Mouse (Mus musculus) spleen, adult 2 months (tissue): ENCODE measurements around the gene Trim80.
"Not testable (repeated sequence)": the region's sequence is repeated elsewhere in the genome, so short reads cannot be mapped to it uniquely, and the experiment has no call there.

ENCODE experiments used
- CTCF ChIP-seq: fragments of 200-500 bp; IDR thresholded peaks from 2 replicates; pipeline ENCODE4 v1.5.1; 2011; ENCODE audit warnings: mild to moderate bottlenecking, inconsistent platforms; ENCODE audit not compliant: insufficient read depth, insufficient read length, insufficient replicate concordance; ENCODE audit errors: extremely low read depth
- POLR2A ChIP-seq: fragments of 200-500 bp; IDR thresholded peaks from 2 replicates; pipeline ENCODE4 v1.6.1; 2011; ENCODE audit warnings: low read depth, low read length, inconsistent platforms

GRCm38 (mm10) chr11:115476630-115477029, 36.3 kb downstream of the Trim80 start:
- not testable (repeated sequence) for TF ChIP-seq CTCF, POLR2A
